Mouse (Mus musculus): Measurements from ENCODE around the gene Cnrip1.
A peak's percentile ranks its signal among the peaks of the same experiment; 100 is the strongest.

Gene Cnrip1

GRCm38 (mm10) chr11:17106936-17107335, 55.5 kb downstream of the Cnrip1 start:
- DNase-seq (ENCODE audit: low read depth, low spot score) = peak; percentile 81

- peak; percentile 72 for DNase-seq (ENCODE audit: low read depth, low spot score)
Observed at GRCm38 (mm10) chr11:17107359-17107758, 56.0 kb downstream of the Cnrip1 start.

- DNase-seq (ENCODE audit: low read depth, low spot score) = peak; percentile 18
Observed at GRCm38 (mm10) chr11:17112419-17113090, 61.2 kb downstream of the Cnrip1 start.

- DNase-seq (ENCODE audit: low read depth, low spot score) = no peak
Observed at GRCm38 (mm10) chr11:17126418-17126817, 75.0 kb downstream of the Cnrip1 start.

Measured in telencephalon, adult 2 months (tissue).